14 mouse cellular contexts compared by ENCODE assay signal in genomic region chr10:116761476-116762068, GRCm38 (mm10).
A peak's percentile ranks its signal among the peaks of the same experiment; 100 is the strongest.
DNase-seq lines count a peak whose midpoint lies in the region; ATAC-seq and TF ChIP-seq lines count a peak whose summit lies in the region.
"Had no signal": no experiment of that assay in that cellular context is flagged by ENCODE, and none has a peak within 500 bp of the region (broad histone marks: within the 10 kb centered on the region; RNA-seq: fewer than 3 reads in every experiment).

No protein-coding gene starts in this region.

- H3K36me3 ChIP-seq in kidney, embryonic 16.5 days (ENCODE audit: insufficient read depth, low read length), result no peaks in the 10 kb centered on the region
- H3K36me3 ChIP-seq in embryonic facial prominence, embryonic 11.5 days (replicated peaks; ENCODE audit: control insufficient read depth, insufficient read depth, low read depth, low read length), result no peaks in the 10 kb centered on the region
- H3K36me3 ChIP-seq in limb, embryonic 12.5 days, result no peaks in the 10 kb centered on the region
- H3K36me3 ChIP-seq in midbrain, postnatal 0 days (ENCODE audit: insufficient read depth, low read length), result no peaks in the 10 kb centered on the region
- H3K36me3 ChIP-seq: intestine, embryonic 15.5 days had no signal

- no peak overlapping the region for H3K9ac ChIP-seq in kidney, embryonic 16.5 days (replicated peaks; ENCODE audit: low read length)
- no peak overlapping the region for H3K9ac ChIP-seq in embryonic facial prominence, embryonic 11.5 days (replicated peaks; ENCODE audit: low read length)
- H3K9ac ChIP-seq in limb, embryonic 12.5 days (replicated peaks), result no peak overlapping the region
- no peak overlapping the region for H3K9ac ChIP-seq in midbrain, postnatal 0 days (replicated peaks; ENCODE audit: low read length, poor library complexity, severe bottlenecking)
- H3K9ac ChIP-seq: intestine, embryonic 15.5 days had no signal

- whole genome bisulfite sequencing in kidney, embryonic 16.5 days, result 40% methylated on average over 4 of the region's 4 CpGs
- 52% methylated on average over 4 of the region's 4 CpGs for WGBS in embryonic facial prominence, embryonic 11.5 days
- WGBS in limb, embryonic 12.5 days, result 38% methylated on average over 4 of the region's 4 CpGs
- 60% methylated on average over 4 of the region's 4 CpGs for WGBS in midbrain, postnatal 0 days

- H3K4me3 ChIP-seq in kidney, embryonic 16.5 days (ENCODE audit: low read length), result no peak overlapping the region
- no peak overlapping the region for H3K4me3 ChIP-seq in embryonic facial prominence, embryonic 11.5 days (ENCODE audit: low read depth, low read length)
- H3K4me3 ChIP-seq in limb, embryonic 12.5 days (replicated peaks), result no peak overlapping the region
- H3K4me3 ChIP-seq in midbrain, postnatal 0 days (ENCODE audit: low read depth, low read length), result no peak overlapping the region
- H3K4me3 ChIP-seq: intestine, embryonic 15.5 days; left cerebral cortex, adult 2 months; megakaryocyte, embryonic 14.5 days had no signal

- H3K4me2 ChIP-seq in kidney, embryonic 16.5 days (replicated peaks; ENCODE audit: low read depth, low read length), result no peak overlapping the region
- H3K4me2 ChIP-seq in embryonic facial prominence, embryonic 11.5 days (ENCODE audit: low read depth, low read length), result no peak overlapping the region
- 0 out of 2 replicates have a peak overlapping the region, but pooled peaks have one; percentile 6 for H3K4me2 ChIP-seq in limb, embryonic 12.5 days
- H3K4me2 ChIP-seq in midbrain, postnatal 0 days (ENCODE audit: low read depth, low read length, poor library complexity, severe bottlenecking), result 0 out of 2 replicates have a peak overlapping the region, but pooled peaks have one; percentile 28
- H3K4me2 ChIP-seq: intestine, embryonic 15.5 days had no signal

- peak; percentile 31; the same call in 1 of the 2 replicates for ATAC-seq in kidney, embryonic 16.5 days (ENCODE audit: low FRiP score, low TSS enrichment)
- peak; percentile 76 for ATAC-seq in embryonic facial prominence, embryonic 11.5 days (replicated peaks; ENCODE audit: insufficient number of reproducible peaks, low FRiP score, low TSS enrichment, low read depth)
- ATAC-seq in limb, embryonic 12.5 days (ENCODE audit: insufficient number of reproducible peaks, insufficient read depth, low FRiP score, low TSS enrichment, low read depth), result peak; percentile 20; the same call in 1 of the 2 replicates
- no peak for ATAC-seq in midbrain, postnatal 0 days (ENCODE audit: low FRiP score)
- ATAC-seq: intestine, embryonic 15.5 days had no signal

- no peak for TF ChIP-seq CTCF in midbrain, postnatal 0 days (IDR thresholded peaks at IDR 0.05)

- H3K9me3 ChIP-seq in kidney, embryonic 16.5 days (ENCODE audit: low read length), result peaks cover 3% of the 10 kb centered on the region; the same call in 1 of the 2 replicates
- no peaks in the 10 kb centered on the region for H3K9me3 ChIP-seq in embryonic facial prominence, embryonic 11.5 days (replicated peaks; ENCODE audit: control insufficient read depth, low read length)
- H3K9me3 ChIP-seq in limb, embryonic 12.5 days, result no peaks in the 10 kb centered on the region
- no peaks in the 10 kb centered on the region for H3K9me3 ChIP-seq in midbrain, postnatal 0 days (ENCODE audit: low read length)
- H3K9me3 ChIP-seq: intestine, embryonic 15.5 days had no signal

- no peak for DNase-seq in kidney, postnatal 14 days
- DNase-seq in embryonic facial prominence, embryonic 11.5 days (ENCODE audit: low spot score), result no peak
- DNase-seq in midbrain, postnatal 0 days (ENCODE audit: low spot score), result no peak
- DNase-seq in adrenal gland, postnatal 10 days, result no peak
- no peak for DNase-seq in urinary bladder, adult 18-20 months (ENCODE audit: low spot score in 2 of 2)
- DNase-seq: cerebellum, adult 9-11 months; kidney, postnatal 4 days; lung, adult 18-20 months; right cerebral cortex, adult 18-20 months had no signal

- H3K27me3 ChIP-seq in kidney, embryonic 16.5 days (ENCODE audit: insufficient read depth, low read length), result no peaks in the 10 kb centered on the region
- H3K27me3 ChIP-seq in embryonic facial prominence, embryonic 11.5 days (ENCODE audit: control insufficient read depth, insufficient read depth, low read length), result no peaks in the 10 kb centered on the region
- no peaks in the 10 kb centered on the region for H3K27me3 ChIP-seq in limb, embryonic 12.5 days
- no peaks in the 10 kb centered on the region; the same call in 1 of the 2 replicates for H3K27me3 ChIP-seq in midbrain, postnatal 0 days (ENCODE audit: insufficient read depth, low read length)
- H3K27me3 ChIP-seq: intestine, embryonic 15.5 days; megakaryocyte, embryonic 14.5 days had no signal

- H3K27ac ChIP-seq in kidney, embryonic 16.5 days (ENCODE audit: low read length), result no peak overlapping the region
- no peak overlapping the region for H3K27ac ChIP-seq in embryonic facial prominence, embryonic 11.5 days (replicated peaks; ENCODE audit: low read depth, low read length)
- no peak overlapping the region; the same call in 1 of the 2 replicates for H3K27ac ChIP-seq in limb, embryonic 12.5 days
- H3K27ac ChIP-seq in midbrain, postnatal 0 days (ENCODE audit: low read depth, low read length), result peak overlapping the region; percentile 59
- H3K27ac ChIP-seq: intestine, embryonic 15.5 days; left cerebral cortex, adult 2 months had no signal

- H3K4me1 ChIP-seq in kidney, embryonic 16.5 days (ENCODE audit: insufficient read depth, low read length), result peaks cover 16% of the 10 kb centered on the region
- H3K4me1 ChIP-seq in embryonic facial prominence, embryonic 11.5 days (ENCODE audit: control insufficient read depth, insufficient read depth, low read length), result no peaks in the 10 kb centered on the region
- H3K4me1 ChIP-seq in limb, embryonic 12.5 days (replicated peaks), result peaks cover 19% of the 10 kb centered on the region
- no peaks in the 10 kb centered on the region for H3K4me1 ChIP-seq in midbrain, postnatal 0 days (ENCODE audit: insufficient read depth, low read length)
- H3K4me1 ChIP-seq: intestine, embryonic 15.5 days; megakaryocyte, embryonic 14.5 days had no signal

Comparison
In these comparisons a context has a peak if more than half of its experiments do, and no peak if none do; other contexts are left out.
1. H3K4me2 ChIP-seq: peak in limb, embryonic 12.5 days (single experiment) and midbrain, postnatal 0 days (single experiment); none in kidney, embryonic 16.5 days (single experiment) and embryonic facial prominence, embryonic 11.5 days (single experiment).